Mouse (Mus musculus) cerebellum, adult 8-10 months (tissue): ENCODE data around the gene Cldn13.

Experiments used
- DNase-seq: peaks from one replicate; pipeline ENCODE4 v3.0.0; 2022

Cldn13 gene

DNA sequence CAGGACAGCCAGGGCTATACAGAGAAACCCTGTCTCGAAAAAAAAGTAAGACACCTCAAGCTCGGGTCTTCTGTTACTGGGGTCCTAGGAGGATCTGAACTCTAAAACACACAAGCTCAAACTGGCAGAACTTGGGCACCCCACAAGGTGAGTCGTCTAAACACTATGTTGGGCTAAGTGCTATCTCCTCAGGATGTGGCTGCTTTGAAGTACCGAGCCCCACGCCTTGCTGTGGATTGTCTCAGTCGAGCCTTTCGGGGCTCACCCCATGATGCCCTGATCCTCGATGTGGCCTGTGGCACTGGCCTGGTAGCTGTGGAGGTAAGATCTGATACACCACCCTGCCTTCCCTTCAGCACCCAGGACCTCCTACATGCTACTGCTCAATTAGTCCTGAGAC is 18.0 kb upstream of the Cldn13 start:
- DNase-seq: no peak

DNA sequence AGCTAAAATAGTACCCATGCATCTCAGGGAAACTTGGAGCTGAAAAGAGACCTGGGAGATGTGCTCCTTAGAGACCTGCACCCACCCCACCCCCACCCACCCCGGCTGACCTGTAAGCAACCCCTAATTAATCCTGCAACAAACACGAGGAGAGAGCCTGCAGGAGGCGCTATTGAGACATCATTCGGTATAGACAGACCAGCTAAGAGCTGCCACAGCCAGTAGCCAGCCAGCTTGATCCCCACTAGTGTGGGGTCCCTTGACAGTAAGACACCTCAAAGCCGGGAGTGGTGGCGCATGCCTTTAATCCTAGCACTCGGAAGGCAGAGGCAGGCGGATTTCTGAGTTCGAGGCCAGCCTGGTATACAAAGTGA is 17.6 kb upstream of the Cldn13 start:
- peak; percentile 38 for DNase-seq

DNA sequence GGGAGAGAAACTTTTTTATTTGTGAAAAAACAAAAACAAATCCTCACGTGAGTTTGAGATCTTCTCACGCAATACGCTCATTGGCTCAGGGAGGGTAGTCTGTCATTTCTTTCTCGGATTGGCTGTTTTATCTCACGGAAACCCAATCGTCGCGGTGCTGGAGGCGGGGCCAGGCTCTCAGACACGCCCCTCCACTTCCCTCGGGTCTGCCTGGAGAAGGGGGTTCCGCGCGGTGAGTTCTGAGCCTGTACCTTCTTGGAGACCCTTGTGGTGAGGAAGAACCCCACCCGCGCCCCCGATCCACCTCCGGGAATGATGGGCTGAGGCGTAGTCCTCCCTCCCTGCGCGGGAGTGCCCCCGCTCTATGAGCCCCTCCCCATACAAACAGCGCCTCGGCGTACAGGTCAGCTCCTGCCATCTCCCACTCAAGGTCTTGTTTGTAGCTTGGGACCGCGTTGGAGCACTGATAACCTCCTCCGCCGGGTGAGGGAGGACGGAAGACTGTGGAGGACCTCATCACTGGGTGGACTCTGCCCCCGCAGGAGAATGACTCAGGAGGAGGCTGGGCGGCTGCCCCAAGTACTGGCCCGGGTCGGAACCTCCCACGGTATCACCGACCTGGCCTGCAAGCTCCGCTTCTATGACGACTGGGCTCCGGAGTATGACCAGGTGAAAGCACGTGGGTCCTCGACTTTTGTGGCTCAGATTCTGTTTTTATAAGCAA is 17.0 kb upstream of the Cldn13 start, which contains the start of gene Mettl27:
Gene Mettl27, plus strand, starts transcription at position 190 of the 724 bp plus-strand sequence.
- DNase-seq: peak; percentile 64

DNA sequence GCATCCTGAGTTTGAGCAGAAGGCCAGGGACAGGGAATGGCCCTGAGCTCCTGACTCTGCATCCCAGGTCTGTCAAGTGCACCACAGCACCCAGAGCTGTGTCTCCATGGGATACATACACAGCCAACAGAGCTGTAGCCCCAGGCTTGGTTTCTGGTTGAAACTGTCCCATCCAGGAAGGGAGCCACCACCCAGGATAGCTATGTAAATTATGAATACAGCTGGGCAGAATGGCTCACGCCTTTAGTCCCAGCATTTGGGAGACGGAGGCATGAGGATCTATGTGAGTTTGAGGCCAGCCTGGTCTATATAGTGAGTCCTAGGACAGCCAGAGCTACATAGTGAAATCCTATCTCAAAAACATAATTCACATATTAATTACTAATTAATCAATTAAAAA is 14.7 kb upstream of the Cldn13 start:
- no peak for DNase-seq

DNA sequence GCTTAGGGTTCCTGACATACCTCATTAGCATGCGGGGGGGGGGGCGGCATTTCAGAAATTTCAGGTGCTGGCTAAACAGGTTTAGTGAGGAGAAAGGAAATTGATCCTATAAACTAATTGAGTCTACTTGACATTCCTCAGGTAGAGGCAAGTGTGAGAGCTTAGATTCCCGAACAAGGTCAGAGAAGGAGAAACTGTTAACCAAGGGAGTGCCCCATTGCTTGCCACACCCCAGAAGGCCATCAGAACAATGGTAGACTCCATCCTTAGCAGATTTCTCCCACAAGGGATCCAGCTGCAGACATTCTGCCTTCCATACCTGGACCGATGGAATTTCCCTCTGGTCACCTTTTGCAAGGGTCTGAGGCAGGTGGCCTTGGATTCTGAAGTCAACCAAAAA is 11.4 kb upstream of the Cldn13 start:
- DNase-seq: no peak

DNA sequence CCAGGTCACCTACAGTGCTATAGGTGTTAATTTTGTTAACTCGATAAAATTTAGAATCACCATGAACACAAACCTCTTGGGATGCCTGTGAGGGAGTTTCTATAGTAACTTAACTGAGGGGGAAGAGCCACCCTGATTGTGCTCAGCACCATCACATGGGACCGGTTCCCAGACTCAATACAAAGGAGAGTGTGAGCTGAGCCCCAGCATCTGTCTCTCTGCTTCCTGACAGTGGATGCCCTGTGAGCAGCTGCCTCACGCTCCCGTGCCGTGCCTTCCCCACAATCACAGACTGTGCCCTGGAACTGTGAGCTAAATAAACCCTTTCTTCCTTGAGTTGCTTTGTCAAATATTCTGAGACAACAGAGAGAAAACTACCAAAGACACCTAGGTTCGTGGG is 7.8 kb upstream of the Cldn13 start:
- DNase-seq: no peak

DNA sequence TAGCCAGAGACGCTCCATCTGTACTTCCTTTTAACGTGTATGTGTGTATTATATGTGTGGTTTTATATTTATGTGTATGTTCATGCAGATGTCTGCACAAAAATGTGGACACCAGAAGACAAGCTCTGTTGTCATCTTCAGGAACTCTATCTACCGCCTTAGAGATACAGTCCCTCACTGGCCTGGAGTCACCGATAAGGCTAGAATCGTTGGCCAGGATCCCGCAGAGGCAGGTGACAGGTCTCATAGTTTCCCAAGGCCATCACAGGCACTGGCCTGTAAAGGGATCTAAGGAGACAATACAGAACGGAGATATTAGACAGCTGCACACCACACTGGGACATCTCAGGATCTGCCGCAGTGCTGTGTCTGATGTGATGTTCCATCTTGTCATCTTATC is 5.8 kb upstream of the Cldn13 start:
- DNase-seq: no peak

DNA sequence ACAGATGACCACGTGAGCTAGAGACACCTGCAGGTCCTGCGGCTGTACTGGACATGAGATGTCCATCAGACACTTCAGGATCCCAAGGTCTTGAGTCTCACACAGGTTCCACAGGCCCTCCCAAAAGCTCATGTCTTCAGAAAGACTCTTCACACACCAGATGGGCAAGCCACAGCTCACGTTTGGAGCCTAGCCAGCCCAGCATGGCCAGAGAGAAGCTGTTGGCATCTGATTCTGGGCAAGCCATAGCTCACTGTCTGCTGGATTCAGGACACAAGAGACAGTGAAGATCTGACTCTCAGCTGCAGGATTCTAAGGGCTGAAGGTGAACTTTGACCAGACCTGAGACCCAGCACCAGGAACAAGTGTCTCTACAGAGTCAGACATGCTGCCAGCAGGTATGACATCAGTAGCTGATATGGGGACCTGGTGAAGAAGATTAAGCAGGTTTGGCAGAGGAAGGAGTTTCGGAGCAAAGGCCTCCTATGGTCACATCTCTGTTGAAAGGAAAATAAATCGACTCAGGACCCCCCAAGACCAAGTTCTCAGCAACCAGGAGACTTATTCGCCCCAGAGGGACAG is 4.9 kb upstream of the Cldn13 start:
- no peak for DNase-seq

DNA sequence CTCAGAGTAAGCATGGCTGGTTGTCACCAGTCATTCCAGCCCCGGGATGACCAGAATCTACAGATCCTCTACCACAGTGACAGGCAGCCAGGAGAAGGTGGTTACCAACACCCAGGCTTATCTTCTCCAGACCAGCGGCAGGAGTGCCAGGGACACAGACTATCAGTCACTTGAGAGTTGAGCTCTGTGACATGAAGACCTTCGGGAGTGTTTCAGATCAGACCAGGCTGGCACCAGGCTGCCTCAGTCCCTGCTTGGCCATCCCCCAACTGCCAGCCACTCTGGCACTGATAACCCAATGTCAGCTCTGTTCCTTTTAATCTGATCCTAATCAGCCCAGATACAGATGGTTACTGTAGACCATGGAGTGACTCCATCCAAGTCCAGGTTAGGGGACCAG is 3.8 kb upstream of the Cldn13 start:
- DNase-seq: no peak

DNA sequence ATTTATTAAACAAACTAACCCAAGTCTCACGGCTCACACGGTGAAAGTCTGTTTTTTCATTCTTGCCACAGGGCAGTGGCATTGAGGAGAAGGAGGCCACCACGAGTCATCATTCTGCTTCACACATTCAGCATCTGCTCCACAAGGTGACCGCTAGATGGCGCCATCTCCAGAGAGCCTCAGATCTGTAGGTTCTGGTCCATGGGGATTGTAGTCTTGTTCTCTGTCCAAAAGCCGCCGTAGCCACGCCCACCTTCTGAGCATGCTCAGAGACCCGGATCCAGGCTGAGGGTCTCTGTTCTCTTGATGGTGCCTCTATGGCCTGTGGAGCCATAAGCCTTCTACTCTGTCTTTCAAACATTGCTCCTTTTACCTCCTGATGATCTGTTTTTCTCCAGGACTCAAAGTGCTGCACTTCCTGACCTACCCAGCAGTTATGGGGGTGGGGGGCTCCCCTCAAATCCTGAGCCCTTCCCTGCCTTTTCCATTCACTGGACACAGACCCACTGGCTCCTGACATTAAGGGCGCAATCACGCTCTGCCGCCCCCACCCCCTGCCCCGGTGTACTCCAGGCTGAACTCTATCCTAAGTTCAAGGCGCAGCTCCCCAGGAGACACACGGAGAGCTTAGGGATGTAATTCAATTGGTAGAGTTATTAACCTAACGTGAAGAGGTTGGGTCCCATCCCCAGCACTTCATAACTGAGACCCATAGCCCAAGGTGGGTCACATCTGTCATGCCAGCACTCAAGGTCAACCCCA is 2.9 kb upstream of the Cldn13 start:
- DNase-seq: peak; percentile 22

DNA sequence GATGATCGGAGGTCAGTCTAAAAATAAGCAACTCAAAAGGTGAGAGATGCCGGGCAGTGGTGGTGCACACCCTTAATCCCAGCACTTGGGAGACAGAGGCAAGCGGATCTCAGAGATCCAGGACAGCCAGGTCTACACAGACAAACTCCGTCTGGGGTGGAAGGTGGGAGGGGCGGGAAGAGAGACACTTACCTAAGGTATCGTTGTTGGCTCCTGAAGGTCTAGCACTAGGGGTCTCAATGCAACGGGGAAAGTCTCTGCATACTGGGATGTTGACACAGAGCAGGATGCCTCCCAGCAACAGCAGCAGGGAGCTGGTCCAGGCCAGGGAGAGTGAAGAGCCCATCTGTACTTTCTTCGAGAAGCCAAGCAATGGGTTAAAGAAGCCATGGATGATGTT is 816 bp downstream of the Cldn13 start:
- no peak for DNase-seq

DNA sequence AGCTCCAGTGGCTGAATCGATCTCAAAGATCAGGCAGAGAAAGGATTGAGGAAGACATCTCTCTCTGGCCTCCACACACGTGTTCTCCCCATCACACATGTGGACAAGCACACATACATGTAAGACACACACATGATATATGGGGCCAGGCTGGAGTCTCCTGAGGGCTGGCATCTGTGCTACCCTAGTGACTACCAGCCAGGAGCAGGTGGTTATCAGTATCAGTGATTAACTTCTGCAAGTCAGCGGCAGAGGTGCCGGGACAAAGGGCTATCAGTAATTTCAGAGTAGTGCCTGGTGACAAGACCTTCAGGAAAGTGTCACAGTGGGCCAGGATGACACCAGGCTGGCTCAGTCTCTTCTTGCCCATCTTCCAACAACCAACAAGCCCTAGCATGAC is 1.6 kb downstream of the Cldn13 start:
- no peak for DNase-seq

DNA sequence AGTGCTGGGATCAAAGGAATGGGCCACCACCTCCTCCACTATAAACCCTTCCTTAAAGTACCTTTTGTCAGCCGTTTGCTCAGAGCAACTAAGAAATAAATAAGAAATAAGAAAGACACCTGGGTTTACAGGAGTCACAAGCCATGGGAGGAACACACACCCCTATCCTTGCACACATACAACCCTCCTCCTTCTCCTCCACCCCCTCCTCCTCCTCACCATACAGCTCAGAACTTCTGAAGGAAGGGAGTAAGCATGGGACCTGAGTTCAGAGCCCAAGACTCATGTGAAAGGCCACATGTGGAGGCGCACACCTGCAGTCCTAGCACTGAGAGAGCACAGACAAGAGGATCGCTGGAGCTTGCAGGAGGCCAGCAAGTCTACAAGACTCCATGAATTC is 2.0 kb downstream of the Cldn13 start:
- DNase-seq: no peak

DNA sequence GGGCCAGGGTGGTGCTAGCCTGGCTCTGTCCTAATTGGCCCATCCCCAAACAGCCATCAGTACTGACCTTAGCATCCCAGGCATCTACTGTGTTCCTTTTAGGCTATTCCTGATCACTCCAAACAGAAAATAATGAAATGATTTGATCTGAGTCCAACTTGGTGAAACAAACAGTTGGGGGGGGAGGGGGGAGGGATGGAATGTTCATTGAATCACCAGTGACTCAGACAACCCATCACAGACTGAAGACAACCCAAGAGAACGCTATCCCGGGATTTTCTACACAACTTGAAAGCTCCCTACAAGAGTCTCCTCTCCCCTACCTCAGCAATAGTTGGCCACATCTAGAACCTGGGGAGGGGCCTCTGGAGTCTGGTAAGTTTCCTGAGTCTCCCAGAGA is 3.4 kb downstream of the Cldn13 start:
- DNase-seq: no peak

DNA sequence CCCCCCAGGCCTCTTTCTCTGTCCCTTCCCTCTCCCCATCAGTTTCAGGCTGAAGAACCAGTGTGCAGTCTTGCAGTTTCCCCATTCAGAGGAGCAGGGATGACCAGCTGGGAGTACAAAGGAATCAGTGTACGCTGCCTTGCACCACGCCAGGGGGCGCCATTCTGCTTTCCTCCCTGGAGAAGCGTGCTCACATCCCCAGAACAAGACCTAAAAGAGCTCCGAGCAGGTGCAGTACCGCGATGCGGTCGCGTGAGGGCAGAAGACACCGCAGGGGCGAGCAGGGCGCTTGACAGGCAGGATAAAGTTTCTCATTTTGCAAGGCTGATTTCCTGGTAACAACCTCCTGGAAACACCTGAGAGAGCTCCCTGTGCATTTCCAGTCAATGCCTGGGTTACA is 8.2 kb downstream of the Cldn13 start:
- DNase-seq: peak; percentile 81

DNA sequence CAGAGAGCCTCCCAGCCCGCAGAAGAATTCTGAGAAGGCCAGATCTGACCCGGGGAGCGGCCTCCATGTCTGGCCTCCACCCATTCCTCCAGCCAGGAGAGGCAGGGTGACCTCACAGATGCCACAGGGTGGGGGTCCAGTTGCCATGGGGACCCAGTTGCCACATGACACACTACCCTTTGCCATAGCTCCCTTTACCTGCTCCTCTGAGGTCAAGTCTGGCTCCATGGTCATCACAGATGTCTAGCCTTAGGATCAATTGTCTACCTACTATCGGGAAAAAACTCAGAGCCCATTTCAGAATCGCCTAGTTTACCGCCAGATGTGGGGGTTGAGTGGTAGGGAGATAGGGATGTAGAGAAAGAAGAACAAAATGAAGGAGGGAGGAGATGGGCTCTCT is 8.7 kb downstream of the Cldn13 start, which contains the start of gene Tmem270:
Gene Tmem270, minus strand, starts transcription at position 101 of the 400 bp plus-strand sequence.
- DNase-seq: no peak

DNA sequence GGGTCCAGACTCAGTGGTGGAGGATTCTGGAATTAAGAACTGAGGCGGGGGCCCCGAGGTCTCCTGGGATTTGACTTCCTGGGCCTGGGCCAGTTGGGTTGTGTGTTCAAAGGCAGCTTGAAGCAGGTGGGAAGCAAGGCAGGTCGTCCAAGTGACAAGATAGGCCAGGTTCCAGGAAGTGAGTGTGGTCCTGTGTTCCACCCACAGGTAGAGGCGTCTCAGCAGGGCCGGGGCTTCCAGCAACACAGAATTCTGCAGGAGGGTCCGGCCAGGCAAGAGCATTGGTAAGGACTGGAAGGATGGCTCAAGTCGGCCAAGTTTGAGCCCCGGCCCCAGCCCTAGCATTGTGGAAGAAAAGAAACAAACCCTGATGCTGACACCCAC is 13.7 kb downstream of the Cldn13 start:
- DNase-seq: no peak

DNA sequence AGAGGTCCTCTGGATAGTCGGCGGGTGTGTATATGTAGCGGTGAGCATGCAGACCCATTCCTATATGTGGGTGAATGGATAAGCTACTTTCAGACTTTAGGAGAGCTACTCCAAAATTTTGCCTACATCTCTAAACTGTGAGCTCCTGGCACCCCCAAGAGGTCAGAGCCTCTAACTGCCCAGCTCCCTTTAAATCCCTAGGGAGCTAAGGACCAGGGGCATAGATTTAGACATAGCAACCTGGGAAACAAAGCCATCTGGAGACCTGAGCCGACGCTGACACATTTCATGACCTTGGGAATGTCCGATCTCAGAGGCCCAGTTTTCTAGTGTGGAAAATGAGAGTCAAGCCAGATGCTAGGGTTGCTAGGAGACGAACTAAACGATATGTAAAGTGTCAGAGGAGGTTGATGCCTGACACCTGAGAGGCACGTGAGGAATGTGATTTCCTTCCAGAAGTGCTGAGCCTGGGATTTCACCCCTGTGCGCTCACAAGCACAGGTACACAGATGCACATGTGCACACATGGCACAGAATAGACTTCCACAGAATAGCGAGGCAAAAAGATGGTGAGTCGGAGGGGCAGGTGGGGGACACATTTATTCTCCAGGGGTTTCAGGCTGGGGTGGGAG is 14.2 kb downstream of the Cldn13 start:
- DNase-seq: peak; percentile 19

DNA sequence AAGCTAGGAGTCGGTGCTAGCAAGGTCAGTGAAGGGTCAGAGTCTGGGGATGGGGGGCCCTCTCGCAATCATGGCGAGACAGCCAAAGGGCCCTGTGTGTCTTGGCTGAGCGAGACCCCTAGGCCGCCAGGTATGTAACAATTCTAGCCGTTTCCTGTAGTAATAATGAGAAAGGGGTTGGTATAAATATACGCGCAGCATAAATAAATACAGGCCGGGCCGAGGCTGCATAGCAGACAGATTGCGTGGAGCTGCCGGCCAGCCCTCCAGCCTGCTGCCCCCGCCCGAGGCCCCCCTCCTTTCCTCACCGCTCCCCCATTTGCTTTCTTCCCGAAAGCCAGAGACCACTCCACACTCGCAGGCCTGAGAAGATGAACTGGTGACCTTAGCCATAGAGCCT is 17.7 kb downstream of the Cldn13 start:
- DNase-seq: no peak

DNA sequence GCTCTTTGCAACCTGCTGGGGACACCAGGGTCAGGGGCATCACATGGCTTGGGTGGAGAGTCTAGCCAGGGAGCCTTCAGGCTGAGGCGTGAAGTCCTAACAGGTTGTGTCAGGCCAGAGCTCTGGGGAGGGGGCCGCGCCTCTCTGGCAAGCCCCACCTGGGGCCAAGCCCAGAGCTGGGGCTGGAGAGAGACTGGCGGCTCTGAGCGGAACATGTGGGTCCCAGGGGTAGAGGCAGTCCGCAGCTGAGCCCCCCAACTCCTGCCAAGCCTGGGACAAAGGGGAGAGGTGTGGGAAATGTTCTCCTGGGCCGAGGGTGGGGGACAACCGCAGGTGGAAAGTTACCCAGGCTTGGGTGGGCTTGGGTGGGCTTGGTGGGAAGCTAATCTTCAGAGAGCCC is 18.4 kb downstream of the Cldn13 start:
- no peak for DNase-seq

DNA sequence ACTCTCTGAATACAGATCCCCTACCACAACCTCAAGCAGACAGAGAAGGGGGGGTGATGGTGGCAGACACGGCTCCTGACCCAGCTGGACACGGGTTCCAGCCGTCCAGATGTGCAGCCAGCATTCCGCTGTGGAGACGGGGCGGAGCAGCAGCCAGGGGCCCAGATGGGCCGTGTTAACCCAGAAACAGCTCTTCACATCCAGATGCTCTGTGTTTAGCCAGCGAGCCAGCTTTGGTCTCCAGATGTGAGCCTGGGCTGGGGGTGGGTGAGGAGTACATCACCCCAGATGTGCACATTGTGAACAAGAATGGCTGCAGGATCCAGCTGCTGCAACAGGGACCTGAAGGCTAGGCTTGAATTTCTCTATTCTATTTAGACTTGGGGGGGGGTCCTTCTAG is 20.0 kb downstream of the Cldn13 start:
- no peak for DNase-seq

DNA sequence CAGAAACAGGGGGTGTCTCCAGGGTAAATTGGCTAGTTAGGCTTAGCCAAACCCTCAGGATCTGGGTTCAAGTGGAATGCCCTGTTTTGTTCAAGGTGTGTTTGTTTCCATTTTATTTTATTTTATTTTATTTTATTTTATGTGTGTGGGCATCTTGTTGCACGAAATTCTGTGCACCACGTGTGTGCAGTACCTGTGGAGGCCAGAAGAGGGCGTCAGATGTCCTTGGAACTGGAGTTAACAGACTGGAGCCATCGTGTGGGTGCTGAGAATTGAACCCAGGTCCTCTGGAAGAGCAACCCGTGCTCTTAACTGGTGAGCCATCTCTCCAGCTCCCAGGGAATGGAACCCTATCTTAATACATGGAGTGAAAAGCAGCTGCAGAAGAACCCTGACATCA is 22.6 kb downstream of the Cldn13 start:
- no peak for DNase-seq

DNA sequence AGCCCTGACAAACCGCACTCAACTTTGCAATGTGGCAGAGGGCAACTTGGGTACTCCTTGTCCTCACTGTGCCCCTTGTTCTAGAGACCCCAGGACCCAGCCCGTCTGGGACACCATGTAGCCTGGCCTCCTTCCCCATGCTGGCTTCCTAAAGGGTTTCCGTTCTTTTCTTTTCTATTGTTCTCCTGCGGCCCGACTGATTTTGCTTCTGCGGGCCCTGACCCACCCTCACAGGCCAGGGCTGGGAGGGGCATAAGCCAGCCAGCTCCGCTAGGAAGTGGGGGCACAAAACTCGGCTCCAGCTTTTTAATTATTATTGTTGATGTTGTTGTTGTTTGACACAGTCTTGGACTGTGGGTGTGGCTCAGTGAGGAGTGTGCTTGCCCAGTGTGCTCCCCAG is 23.8 kb downstream of the Cldn13 start:
- DNase-seq: no peak

DNA sequence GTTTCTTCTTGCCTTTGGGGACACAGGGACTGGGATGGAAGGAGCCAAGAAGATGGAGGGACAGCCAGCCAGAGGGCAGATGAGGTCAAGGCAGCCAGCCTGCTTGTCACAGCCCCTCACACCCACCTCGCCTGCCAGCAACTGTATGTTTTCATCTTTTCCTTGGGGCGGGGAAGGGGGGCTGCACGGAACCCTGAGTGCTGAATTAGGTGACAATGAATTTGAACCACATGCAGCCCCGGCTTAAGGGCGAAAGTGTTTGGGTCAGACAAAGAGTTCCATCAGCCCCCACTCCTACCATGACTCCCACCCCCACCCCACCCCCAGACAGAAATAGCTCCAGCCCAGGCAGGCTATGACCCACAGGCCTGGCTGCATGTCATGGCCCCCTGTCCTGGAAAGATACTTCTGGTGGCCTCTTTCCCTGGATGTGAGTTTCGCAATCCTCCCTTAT is 24.7 kb downstream of the Cldn13 start:
- no peak for DNase-seq
